Mouse (Mus musculus) testis, adult 2 months (tissue): ENCODE data around the gene Thada.

Source experiments
- CTCF ChIP-seq: fragments of 200-500 bp; IDR thresholded peaks from 2 replicates; pipeline ENCODE4 v1.5.1; 2012; ENCODE audit warnings: low read depth, mild to moderate bottlenecking, inconsistent platforms, low read length, moderate library complexity; ENCODE audit not compliant: control insufficient read depth, insufficient read depth, insufficient replicate concordance
- POLR2A ChIP-seq: fragments of 200-500 bp; IDR thresholded peaks from 2 replicates; pipeline ENCODE4 v1.6.1; 2012; ENCODE audit warnings: low read depth, mild to moderate bottlenecking, inconsistent platforms, low read length, moderate library complexity; ENCODE audit not compliant: control insufficient read depth

DNA sequence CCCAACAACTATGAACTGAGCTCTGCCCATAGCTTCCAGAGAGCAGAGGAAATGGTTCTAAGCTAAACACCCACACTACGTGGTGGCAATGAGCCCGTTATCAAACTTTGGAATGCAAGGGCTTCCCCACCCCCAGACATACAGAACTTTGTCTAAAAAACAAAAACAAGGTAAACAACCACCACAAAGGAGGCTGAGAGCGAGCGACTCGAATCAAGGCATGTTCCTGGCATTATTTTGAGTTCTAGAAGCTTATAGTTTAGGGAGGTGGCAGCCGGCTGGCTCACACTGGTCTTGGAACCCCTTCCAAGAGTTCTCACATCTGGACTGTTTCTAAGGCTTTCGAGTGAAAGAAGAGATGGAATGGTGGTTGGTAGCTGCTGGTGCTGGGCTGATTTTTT, 281.0 kb downstream of the Thada start:
- TF ChIP-seq CTCF (no peak), POLR2A (no peak)
